Mouse (Mus musculus) forebrain, embryonic 16.5 days (tissue): ENCODE data around the gene Usp42. TPM values are rescaled to one million over a fixed set of nuclear protein-coding genes. Genes with fewer than 3 reads are reported as not detected.

Experiments used
- ATAC-seq: fragments of 200-750 bp; cut with Nextera tagmentation; 2 replicates; pipeline ENCODE4 v1.8.0; 2017; ENCODE audit warnings: mild to moderate bottlenecking, moderate library complexity
- H3K27ac ChIP-seq: fragments of 300-500 bp; sonication (generic); 2 replicates; pipeline ENCODE4 v1.5.1; 2014; ENCODE audit warnings: low read length, control low read depth
- H3K27me3 ChIP-seq: fragments of 300-500 bp; sonication (generic); replicated peaks from 2 replicates; pipeline ENCODE4 v1.6.1; 2014; ENCODE audit warnings: low read length; ENCODE audit not compliant: control insufficient read depth, insufficient read depth
- H3K36me3 ChIP-seq: fragments of 300-500 bp; sonication (generic); 2 replicates; pipeline ENCODE4 v1.6.1; 2014; ENCODE audit not compliant: control insufficient read depth, insufficient read depth
- H3K4me1 ChIP-seq: fragments of 300-500 bp; sonication (generic); replicated peaks from 2 replicates; pipeline ENCODE4 v1.6.1; 2014; ENCODE audit warnings: low read length; ENCODE audit not compliant: control insufficient read depth, insufficient read depth
- H3K4me2 ChIP-seq: fragments of 300-500 bp; sonication (generic); 2 replicates; pipeline ENCODE4 v1.6.1; 2014; ENCODE audit warnings: mild to moderate bottlenecking, low read length, control low read depth
- H3K4me3 ChIP-seq: fragments of 300-500 bp; sonication (generic); replicated peaks from 2 replicates; pipeline ENCODE4 v1.5.1; 2014; ENCODE audit warnings: mild to moderate bottlenecking, low read length, control low read depth
- H3K9ac ChIP-seq: fragments of 300-500 bp; sonication (generic); replicated peaks from 2 replicates; pipeline ENCODE4 v1.6.1; 2014; ENCODE audit warnings: low read depth, low read length, control low read depth
- H3K9me3 ChIP-seq: fragments of 300-500 bp; sonication (generic); 2 replicates; pipeline ENCODE4 v1.6.1; 2016; ENCODE audit warnings: low read length; ENCODE audit not compliant: control insufficient read depth
- WGBS: fragments of 180-500 bp; shearing (Covaris S2); extraction: QIAGEN DNeasy Blood & Tissue Kit; methylation state at CpG from one replicate; pipeline ENCODE4 v1.1.7; 2014; 5-methylcytosine and 5-hydroxymethylcytosine counted together
- polyA plus RNA-seq: library from polyadenylated mRNA; unstranded; fragments of >200 nt; fragmentation: Nextera tagmentation; extraction: Ambion mirVana; gene quantifications from 2 replicates; pipeline ENCODE4 v1.2.1, GENCODE M21; 2015

Usp42 gene
- polyA plus RNA-seq, 1 experiment from 2014 or later = 28.5 TPM

- no peaks in the 10 kb centered on the region for H3K27me3 ChIP-seq
- H3K36me3 ChIP-seq = no peaks in the 10 kb centered on the region
- no peaks in the 10 kb centered on the region for H3K9me3 ChIP-seq
- 76% methylated on average over 2 of the region's 2 CpGs for WGBS
- no peak overlapping the region for H3K4me2 ChIP-seq
- H3K4me3 ChIP-seq = no peak overlapping the region
- H3K4me1 ChIP-seq = no peaks in the 10 kb centered on the region
- H3K9ac ChIP-seq = no peak overlapping the region
- H3K27ac ChIP-seq = no peak overlapping the region
- no peak for ATAC-seq
Measured at GRCm38 (mm10) chr5:143665561-143665960, 66.5 kb downstream of the Usp42 start.

- WGBS = 93% methylated on average over 7 of the region's 7 CpGs
- H3K4me1 ChIP-seq = no peaks in the 10 kb centered on the region
- ATAC-seq = no peak
- no peak overlapping the region for H3K4me2 ChIP-seq
- no peaks in the 10 kb centered on the region for H3K27me3 ChIP-seq
- no peaks in the 10 kb centered on the region for H3K9me3 ChIP-seq
- H3K36me3 ChIP-seq = no peaks in the 10 kb centered on the region
- no peak overlapping the region for H3K4me3 ChIP-seq
- H3K27ac ChIP-seq = no peak overlapping the region
- no peak overlapping the region for H3K9ac ChIP-seq
Measured at GRCm38 (mm10) chr5:143663074-143663687, 68.9 kb downstream of the Usp42 start.

Other genes starting within 250 kb of the Usp42 start
- gene Rac1, start 204.2 kb downstream of the Usp42 start, polyA plus RNA-seq = 385 and 445 TPM in 2 replicates
- 48.8 and 51.9 TPM in 2 replicates for gene Cyth3, start 109.8 kb downstream of the Usp42 start, polyA plus RNA-seq
- gene Eif2ak1, start 85.5 kb upstream of the Usp42 start, polyA plus RNA-seq = 49.6 and 50.9 TPM in 2 replicates
- gene Ankrd61, start 165.4 kb upstream of the Usp42 start, polyA plus RNA-seq = 0.17 and 0.72 TPM in 2 replicates
- gene Aimp2, start 177.6 kb upstream of the Usp42 start, polyA plus RNA-seq = 97.9 and 99.5 TPM in 2 replicates
- 27.8 and 33.0 TPM in 2 replicates for gene Pms2, start 177.7 kb upstream of the Usp42 start, polyA plus RNA-seq
- gene Gm42421, start 195.9 kb upstream of the Usp42 start, polyA plus RNA-seq = 0.90 and 1.6 TPM in 2 replicates
- gene Rsph10b, start 200.8 kb upstream of the Usp42 start, polyA plus RNA-seq = 2.3 and 4.1 TPM in 2 replicates